ENCODE assay signal across 8 mouse cellular contexts in the genomic region with DNA sequence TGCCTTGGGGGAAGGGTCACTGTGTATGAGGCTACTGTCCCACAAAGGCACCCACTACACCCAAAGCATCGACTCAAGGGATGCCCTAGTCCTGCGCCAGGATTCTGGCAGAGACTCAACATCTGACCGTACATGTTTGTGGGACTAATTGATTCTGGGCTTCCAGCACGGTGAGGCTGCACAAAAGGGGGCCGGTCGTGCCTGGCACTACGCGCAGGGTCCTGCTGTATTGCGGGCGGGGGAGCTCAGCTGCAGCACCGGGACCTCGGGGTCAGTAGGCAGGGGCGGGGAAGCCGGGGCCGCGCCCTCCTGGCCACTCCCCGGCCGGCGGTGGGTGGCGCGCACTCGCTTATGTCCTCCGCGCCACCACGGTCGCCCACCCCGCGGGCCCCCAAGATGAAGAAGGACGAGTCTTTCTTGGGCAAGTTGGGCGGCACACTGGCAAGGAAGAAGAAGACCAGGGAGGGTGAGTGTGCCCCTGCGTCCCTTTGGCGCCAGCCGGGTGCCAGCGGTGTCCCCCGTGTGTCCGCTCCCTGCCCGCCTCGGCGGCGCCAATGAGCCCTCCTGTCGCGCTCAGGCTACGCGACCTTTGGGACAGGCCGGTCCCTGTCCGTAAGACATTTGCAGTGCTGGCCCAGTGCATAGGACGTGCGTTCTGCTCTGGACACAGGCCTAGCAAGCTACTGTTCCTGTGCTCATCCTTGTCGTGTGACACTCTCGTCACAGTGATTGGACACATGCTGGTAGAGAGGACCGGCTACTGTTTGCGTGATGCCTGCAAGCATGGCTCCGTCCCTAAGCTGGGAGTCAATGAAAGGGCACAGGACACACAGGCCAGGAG. TPM values are rescaled to one million over a fixed set of nuclear protein-coding genes. Genes with fewer than 3 reads are reported as not detected.
DNase-seq lines count a peak whose midpoint lies in the region; ATAC-seq lines count a peak whose summit lies in the region.

A gene (plus strand): TSS at position 323 of the 841 bp plus-strand sequence.

- no peaks in the 10 kb centered on the region for H3K27me3 ChIP-seq in hindbrain, embryonic 15.5 days

- peak within 1 kb of the TSS; percentile 63 for H3K27ac ChIP-seq in hindbrain, embryonic 15.5 days (replicated peaks)

- peak within 1 kb of the TSS; percentile 44 for H3K4me3 ChIP-seq in hindbrain, embryonic 15.5 days

- H3K4me1 ChIP-seq in hindbrain, embryonic 15.5 days (replicated peaks): peaks cover 46% of the 10 kb centered on the region

- no peaks in the 10 kb centered on the region for H3K9me3 ChIP-seq in hindbrain, embryonic 15.5 days

- H3K4me2 ChIP-seq in hindbrain, embryonic 15.5 days: peak within 1 kb of the TSS; percentile 85

- peak; percentile 50; the same call in 1 of the 2 replicates for ATAC-seq in hindbrain, embryonic 15.5 days (ENCODE audit: low FRiP score, low read depth)
- ATAC-seq in activated CD4-positive, CD25-positive, alpha-beta regulatory T cell, adult 4 months: no peak

- peak; percentile 72 for DNase-seq in adrenal gland, postnatal 10 days
- peak; percentile 50 to 59 for DNase-seq in cerebellum, postnatal 36 days
- DNase-seq in gastrocnemius, adult 8-10 months (ENCODE audit: low spot score in 2 of 2): peak; percentile 49 to 50
- DNase-seq in left cerebral cortex, adult 8-10 months (ENCODE audit: low spot score in 2 of 2): peak; percentile 40 to 49
- DNase-seq in lung, postnatal 36 days: peak; percentile 70
- peak; percentile 71 for DNase-seq in skeletal muscle tissue, adult 2 months (ENCODE audit: low read depth, low spot score)

- H3K36me3 ChIP-seq in hindbrain, embryonic 15.5 days: no peaks in the 10 kb centered on the region

- WGBS in hindbrain, embryonic 15.5 days: 1% methylated on average over 53 of the region's 53 CpGs

- peak within 1 kb of the TSS; percentile 54 for H3K9ac ChIP-seq in hindbrain, embryonic 15.5 days

RNA-seq across cellular contexts. Expression of the gene that starts here (rescaled TPM):
- 10 to 100 TPM; 33.2 to 42.1 TPM for total RNA-seq in adrenal gland, postnatal 10 days (2021)
- 10 to 100 TPM; 37.2 to 42.3 (median 41.6) TPM for total RNA-seq in gastrocnemius, adult 8-10 months (2022)
- polyA plus RNA-seq in hindbrain, embryonic 15.5 days (2015; fragmentation: Nextera tagmentation; extraction: Ambion mirVana): 3.7 and 5.5 TPM in 2 replicates
- 10 to 100 TPM; 15.8 to 20.0 (median 17.9) TPM for total RNA-seq in left cerebral cortex, adult 8-10 months (2022)
- polyA plus RNA-seq in activated CD4-positive, CD25-positive, alpha-beta regulatory T cell, adult 4 months (2017; shearing (Covaris generic)): 1 to 10 TPM in 1 of 2 experiments, not detected in 1; 1.9 TPM
